Mouse (Mus musculus) cerebellum, adult 9-10 months (tissue): ENCODE measurements around the gene Ldlr.

Source experiments
- DNase-seq: peaks from one replicate; pipeline ENCODE4 v3.0.0; 2022

Gene Ldlr

GRCm38 (mm10) chr9:21726218-21726975, 3.1 kb downstream of the Ldlr start:
- no peak for DNase-seq

GRCm38 (mm10) chr9:21728261-21728832, 5.1 kb downstream of the Ldlr start:
- no peak for DNase-seq

GRCm38 (mm10) chr9:21729264-21729663, 6.0 kb downstream of the Ldlr start:
- DNase-seq: no peak

- DNase-seq: no peak
Measured at GRCm38 (mm10) chr9:21732288-21732687, 9.0 kb downstream of the Ldlr start.

GRCm38 (mm10) chr9:21733446-21733845, 10.2 kb downstream of the Ldlr start:
- DNase-seq: no peak

GRCm38 (mm10) chr9:21733989-21734388, 10.7 kb downstream of the Ldlr start:
- no peak for DNase-seq

- DNase-seq: no peak
Measured at GRCm38 (mm10) chr9:21735126-21735525, 11.8 kb downstream of the Ldlr start.

GRCm38 (mm10) chr9:21736580-21736979, 13.3 kb downstream of the Ldlr start:
- DNase-seq: no peak

GRCm38 (mm10) chr9:21737188-21737587, 13.9 kb downstream of the Ldlr start:
- no peak for DNase-seq

GRCm38 (mm10) chr9:21738776-21739175, 15.5 kb downstream of the Ldlr start:
- no peak for DNase-seq

GRCm38 (mm10) chr9:21740427-21740826, 17.1 kb downstream of the Ldlr start:
- no peak for DNase-seq

- no peak for DNase-seq
Measured at GRCm38 (mm10) chr9:21741514-21741913, 18.2 kb downstream of the Ldlr start.

GRCm38 (mm10) chr9:21747238-21747774, 24.0 kb downstream of the Ldlr start:
- DNase-seq: peak; percentile 66

- peak; percentile 99 for DNase-seq
Measured at GRCm38 (mm10) chr9:21748033-21748432, 24.8 kb downstream of the Ldlr start.

GRCm38 (mm10) chr9:21748491-21748890, 25.2 kb downstream of the Ldlr start:
- no peak for DNase-seq

GRCm38 (mm10) chr9:21749382-21750118, 26.3 kb downstream of the Ldlr start:
- DNase-seq: peak; percentile 75

- DNase-seq: peak; percentile 55
Measured at GRCm38 (mm10) chr9:21750370-21750769, 27.1 kb downstream of the Ldlr start.

- DNase-seq: peak; percentile 69
Measured at GRCm38 (mm10) chr9:21751347-21751746, 28.1 kb downstream of the Ldlr start.

GRCm38 (mm10) chr9:21752252-21752792, 29.0 kb downstream of the Ldlr start:
- DNase-seq: peak; percentile 42

GRCm38 (mm10) chr9:21754003-21754402, 30.7 kb downstream of the Ldlr start:
- DNase-seq: peak; percentile 85

GRCm38 (mm10) chr9:21754516-21755321, 31.4 kb downstream of the Ldlr start:
- DNase-seq: peak; percentile 61
